ENCODE assay signal across 7 mouse cellular contexts in genomic region chr2:31845512-31845895, GRCm38 (mm10). TPM values are rescaled to one million over a fixed set of nuclear protein-coding genes. Genes with fewer than 3 reads are reported as not detected.
A peak's percentile ranks its signal among the peaks of the same experiment; 100 is the strongest.
DNase-seq lines count a peak whose midpoint lies in the region; ATAC-seq and TF ChIP-seq lines count a peak whose summit lies in the region.

No protein-coding gene starts in this region.

- no peak for TF ChIP-seq POLR2A in olfactory bulb, adult 2 months (IDR thresholded peaks at IDR 0.05; ENCODE audit: insufficient read depth, low read depth, low read length)

- no peaks in the 10 kb centered on the region for H3K9me3 ChIP-seq in lung, embryonic 14.5 days (ENCODE audit: low read depth, low read length)
- no peaks in the 10 kb centered on the region for H3K9me3 ChIP-seq in forebrain, embryonic 12.5 days
- no peaks in the 10 kb centered on the region for H3K9me3 ChIP-seq in limb, embryonic 13.5 days

- no peak for ATAC-seq in lung, embryonic 14.5 days (ENCODE audit: insufficient read depth)
- ATAC-seq in forebrain, embryonic 12.5 days (ENCODE audit: low FRiP score), result 0 out of 2 replicates have a peak, but pooled peaks have one; percentile 13
- ATAC-seq in limb, embryonic 13.5 days (ENCODE audit: low FRiP score, low read depth), result no peak

- peaks cover 48% of the 10 kb centered on the region for H3K27me3 ChIP-seq in lung, embryonic 14.5 days (ENCODE audit: insufficient read depth, low read length)
- H3K27me3 ChIP-seq in forebrain, embryonic 12.5 days, result peaks cover 74% of the 10 kb centered on the region
- H3K27me3 ChIP-seq in limb, embryonic 13.5 days, result peaks cover 73% of the 10 kb centered on the region

- no peaks in the 10 kb centered on the region for H3K36me3 ChIP-seq in lung, embryonic 14.5 days (ENCODE audit: insufficient read depth)
- no peaks in the 10 kb centered on the region for H3K36me3 ChIP-seq in forebrain, embryonic 12.5 days (replicated peaks)
- no peaks in the 10 kb centered on the region for H3K36me3 ChIP-seq in limb, embryonic 13.5 days

- 0 out of 2 replicates have a peak, but pooled peaks cover 3% of the 10 kb centered on the region for H3K4me1 ChIP-seq in lung, embryonic 14.5 days (ENCODE audit: insufficient read depth)
- peaks cover 34% of the 10 kb centered on the region for H3K4me1 ChIP-seq in forebrain, embryonic 12.5 days
- peaks cover 27% of the 10 kb centered on the region for H3K4me1 ChIP-seq in limb, embryonic 13.5 days
- peaks cover 17% of the 10 kb centered on the region for H3K4me1 ChIP-seq in olfactory bulb, adult 2 months (ENCODE audit: control insufficient read depth, insufficient read depth, low read length)

- peak overlapping the region; percentile 50 for H3K9ac ChIP-seq in lung, embryonic 14.5 days
- peak overlapping the region; percentile 55 for H3K9ac ChIP-seq in forebrain, embryonic 12.5 days
- peak overlapping the region; percentile 70 for H3K9ac ChIP-seq in limb, embryonic 13.5 days

- no peak for DNase-seq in lung, embryonic 14.5 days
- DNase-seq in lung, postnatal 36 days, result no peak
- no peak for DNase-seq in MN1 (ENCODE audit: low spot score)
- DNase-seq in testis, postnatal 14 days (ENCODE audit: low spot score), result no peak

- WGBS in lung, embryonic 14.5 days, result 3% methylated on average over 25 of the region's 26 CpGs
- WGBS in forebrain, embryonic 12.5 days, result under 1% methylated on average over 26 of the region's 26 CpGs
- 2% methylated on average over 26 of the region's 26 CpGs for WGBS in limb, embryonic 13.5 days
- 2% methylated on average over 26 of the region's 26 CpGs for WGBS in olfactory bulb, adult 2 months

- peak overlapping the region; percentile 96 for H3K4me2 ChIP-seq in lung, embryonic 14.5 days
- peak overlapping the region; percentile 94 for H3K4me2 ChIP-seq in forebrain, embryonic 12.5 days
- H3K4me2 ChIP-seq in limb, embryonic 13.5 days (replicated peaks), result peak overlapping the region; percentile 98

- H3K27ac ChIP-seq in lung, embryonic 14.5 days (ENCODE audit: low read depth), result no peak overlapping the region
- H3K27ac ChIP-seq in forebrain, embryonic 12.5 days, result no peak overlapping the region
- no peak overlapping the region for H3K27ac ChIP-seq in limb, embryonic 13.5 days
- H3K27ac ChIP-seq in olfactory bulb, adult 2 months (ENCODE audit: insufficient read depth, low read depth, low read length), result no peak overlapping the region

- TF ChIP-seq CTCF in lung, embryonic 14.5 days (IDR thresholded peaks at IDR 0.05; ENCODE audit: low read depth), result no peak
- no peak for TF ChIP-seq CTCF in olfactory bulb, adult 2 months (IDR thresholded peaks at IDR 0.05; ENCODE audit: insufficient read depth, low read depth, low read length)

- peak overlapping the region; percentile 51 for H3K4me3 ChIP-seq in lung, embryonic 14.5 days (ENCODE audit: low read depth, low read length)
- H3K4me3 ChIP-seq in forebrain, embryonic 12.5 days (replicated peaks), result peak overlapping the region; percentile 55
- peak overlapping the region; percentile 59 for H3K4me3 ChIP-seq in limb, embryonic 13.5 days
- H3K4me3 ChIP-seq in olfactory bulb, adult 2 months (ENCODE audit: insufficient read depth, low read depth, low read length), result peak overlapping the region; percentile 63

RNA-seq across cellular contexts. Expression of gene Fibcd1, which starts 0.3 kb away (rescaled TPM):
- 0.07 TPM in 1 of 2 replicates, not detected in the other for polyA plus RNA-seq in lung, embryonic 14.5 days (2014; fragmentation: Nextera tagmentation; extraction: Ambion mirVana)
- 1.1 and 1.2 TPM in 2 replicates for polyA plus RNA-seq in forebrain, embryonic 12.5 days (2016; fragmentation: Nextera tagmentation; extraction: Ambion mirVana)
- 0.24 and 0.25 TPM in 2 replicates for polyA plus RNA-seq in limb, embryonic 13.5 days (2015; fragmentation: Nextera tagmentation; extraction: Ambion mirVana)
- not detected in 2 replicates for polyA plus RNA-seq in olfactory bulb, adult 2 months (2012; ENCODE audit: insufficient read depth, insufficient read length, low replicate concordance, missing spikeins)

RNA-seq across cellular contexts. Expression of gene Qrfp, which starts 35.1 kb away (rescaled TPM):
- polyA plus RNA-seq in lung, embryonic 14.5 days (2014; fragmentation: Nextera tagmentation; extraction: Ambion mirVana), result 0.12 TPM in 1 of 2 replicates, not detected in the other
- 0.06 TPM in 1 of 2 replicates, not detected in the other for polyA plus RNA-seq in forebrain, embryonic 12.5 days (2016; fragmentation: Nextera tagmentation; extraction: Ambion mirVana)
- polyA plus RNA-seq in limb, embryonic 13.5 days (2015; fragmentation: Nextera tagmentation; extraction: Ambion mirVana), result 0.14 and 0.23 TPM in 2 replicates
- polyA plus RNA-seq in olfactory bulb, adult 2 months (2012; ENCODE audit: insufficient read depth, insufficient read length, low replicate concordance, missing spikeins), result not detected in 2 replicates

RNA-seq across cellular contexts. Expression of gene Lamc3, which starts 41.6 kb away (rescaled TPM):
- 0.80 and 0.87 TPM in 2 replicates for polyA plus RNA-seq in lung, embryonic 14.5 days (2014; fragmentation: Nextera tagmentation; extraction: Ambion mirVana)
- polyA plus RNA-seq in forebrain, embryonic 12.5 days (2016; fragmentation: Nextera tagmentation; extraction: Ambion mirVana), result 5.2 and 5.6 TPM in 2 replicates
- 0.28 and 0.34 TPM in 2 replicates for polyA plus RNA-seq in limb, embryonic 13.5 days (2015; fragmentation: Nextera tagmentation; extraction: Ambion mirVana)
- not detected in 2 replicates for polyA plus RNA-seq in olfactory bulb, adult 2 months (2012; ENCODE audit: insufficient read depth, insufficient read length, low replicate concordance, missing spikeins)
